In the genomic region with DNA sequence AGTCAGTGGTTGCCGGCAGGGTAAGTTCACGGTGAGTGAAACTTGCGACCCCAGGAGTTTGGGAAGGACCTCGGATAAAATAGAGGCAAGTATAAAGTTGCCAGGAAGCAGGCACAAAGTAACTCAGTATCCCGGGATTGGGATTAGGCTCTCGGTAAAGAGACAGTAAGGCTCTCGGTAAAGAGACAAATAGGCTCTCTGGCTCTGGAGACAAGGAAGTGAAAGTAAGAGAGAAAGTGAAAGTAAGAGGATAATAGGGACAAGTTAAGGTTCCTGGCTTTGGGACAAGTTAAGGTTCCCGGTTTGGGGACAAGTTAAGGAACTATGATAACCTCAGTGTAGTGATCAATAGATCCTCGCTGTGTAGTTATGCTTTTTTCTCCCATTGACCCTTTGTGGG, we compare ENCODE assay signal across 11 mouse cellular contexts. TPM values are rescaled to one million over a fixed set of nuclear protein-coding genes. Genes with fewer than 3 reads are reported as not detected.
DNase-seq lines count a peak whose midpoint lies in the region; TF ChIP-seq lines count a peak whose summit lies in the region.
"Not testable (repeated sequence)": the region's sequence is repeated elsewhere in the genome, so short reads cannot be mapped to it uniquely, and the experiment has no call there.
"Had no signal": no experiment of that assay in that cellular context is flagged by ENCODE, and none has a peak within 500 bp of the region (broad histone marks: within the 10 kb centered on the region; RNA-seq: fewer than 3 reads in every experiment).

No protein-coding gene starts in this region.

- not testable (repeated sequence) for H3K36me3 ChIP-seq in kidney, adult 2 months (ENCODE audit: control insufficient read depth, insufficient read depth, low read length)

- 85% methylated on average over 8 of the region's 9 CpGs for WGBS in kidney, adult 2 months

- not testable (repeated sequence) for H3K4me1 ChIP-seq in kidney, adult 2 months (ENCODE audit: control insufficient read depth, insufficient read depth, low read length)

- intact Hi-C loops in heart, postnatal 14 days (cut with DNase I) = not testable (repeated sequence)

- not testable (repeated sequence) for H3K4me3 ChIP-seq in kidney, adult 2 months (ENCODE audit: insufficient read depth, low read depth, low read length)

- not testable (repeated sequence) for H3K27me3 ChIP-seq in kidney, adult 2 months (replicated peaks; ENCODE audit: control insufficient read depth, insufficient read depth, low read length)

- not testable (repeated sequence) for H3K27ac ChIP-seq in kidney, adult 2 months (ENCODE audit: insufficient read depth, low read depth, low read length)

- TF ChIP-seq POLR2A in kidney, adult 2 months (IDR thresholded peaks at IDR 0.05; ENCODE audit: low read depth, low read length) = not testable (repeated sequence)

- peak; percentile 5 to 14 for DNase-seq in CD8-positive naive resting alpha-beta T cell, adult 2 months (ENCODE audit: low read depth in 2 of 2, low spot score in 2 of 2)
- DNase-seq in heart, adult 11 months = peak; percentile 93
- peak; percentile 3 to 4 for DNase-seq in heart, postnatal 14 days
- peak; percentile 32 for DNase-seq in kidney, adult 2 months
- DNase-seq in layer of hippocampus, adult 9-11 months = peak; percentile 17
- peak; percentile 23 to 27 for DNase-seq in monocyte, adult 2 months (ENCODE audit: low read depth in 1 of 2, low spot score in 2 of 2)
- DNase-seq in spleen, postnatal 36 days (ENCODE audit: low spot score in 2 of 2) = peak; percentile 15 to 18

- not testable (repeated sequence) for TF ChIP-seq CTCF in kidney, adult 2 months (conservative IDR thresholded peaks at IDR 0.05; ENCODE audit: insufficient read depth, insufficient read length, low read depth, low read length)

RNA-seq across cellular contexts. Expression of gene Pthlh, which starts 40.3 kb away (rescaled TPM):
- 1 to 10 TPM in 1 of 2 experiments, under 1 TPM in 1; 0.88 to 1.1 TPM for total RNA-seq in heart, postnatal 14 days (2021)
- 0.27 and 0.41 TPM in 2 replicates for polyA plus RNA-seq in kidney, adult 2 months (2012; rRNA removed)
- total RNA-seq: adrenal gland, postnatal 25 days; common myeloid progenitor, adult 5-6 weeks; megakaryocyte progenitor cell, adult 5-6 weeks had no signal
- polyA plus RNA-seq: liver, embryonic 13.5 days had no signal

Comparison
In these comparisons a context has a peak if more than half of its experiments do, and no peak if none do; other contexts are left out.
1. DNase-seq: peak in every context shown above with its lines; median percentile 93 in heart, adult 11 months; 32 in kidney, adult 2 months; 25 in monocyte, adult 2 months; 17 in layer of hippocampus, adult 9-11 months; 16 in spleen, postnatal 36 days; 10 in CD8-positive naive resting alpha-beta T cell, adult 2 months; 4 in heart, postnatal 14 days.